Comparison of ENCODE assay signal across 24 mouse cellular contexts in genomic region chr10:130444776-130445175, GRCm38 (mm10). TPM values are rescaled to one million over a fixed set of nuclear protein-coding genes. Genes with fewer than 3 reads are reported as not detected.
A peak's percentile ranks its signal among the peaks of the same experiment; 100 is the strongest.
DNase-seq lines count a peak whose midpoint lies in the region; ATAC-seq lines count a peak whose summit lies in the region.
"Had no signal": no experiment of that assay in that cellular context is flagged by ENCODE, and none has a peak within 500 bp of the region (broad histone marks: within the 10 kb centered on the region; RNA-seq: fewer than 3 reads in every experiment).

No protein-coding gene starts in this region.

- H3K4me2 ChIP-seq in hindbrain, embryonic 11.5 days (replicated peaks; ENCODE audit: low read depth, low read length): no peak overlapping the region
- H3K4me2 ChIP-seq in hindbrain, embryonic 13.5 days: no peak overlapping the region
- H3K4me2 ChIP-seq in midbrain, embryonic 12.5 days (replicated peaks): no peak overlapping the region
- no peak overlapping the region for H3K4me2 ChIP-seq in midbrain, embryonic 13.5 days (replicated peaks)

- ATAC-seq in hindbrain, embryonic 11.5 days (ENCODE audit: low FRiP score): peak; percentile 35; the same call in 1 of the 2 replicates
- no peak for ATAC-seq in hindbrain, embryonic 13.5 days (ENCODE audit: low FRiP score)
- ATAC-seq in midbrain, embryonic 12.5 days (ENCODE audit: low FRiP score, low read depth): 0 out of 2 replicates have a peak, but pooled peaks have one; percentile 9
- no peak for ATAC-seq in midbrain, embryonic 13.5 days
- ATAC-seq: CD4-positive, CD25-positive, alpha-beta regulatory T cell, adult 4 months; forebrain, embryonic 16.5 days; inflammation-experienced regulatory T-cells, adult 6 months had no signal

- no peak for DNase-seq in hindbrain, embryonic 11.5 days (ENCODE audit: low spot score)
- DNase-seq in ZHBTc4 (ENCODE audit: low read depth, low spot score): peak; percentile 11
- peak; percentile 9 for DNase-seq in testis, postnatal 14 days (ENCODE audit: low spot score)
- DNase-seq in adrenal gland, postnatal 10 days: no peak
- DNase-seq: cerebellum, adult 9-11 months; layer of hippocampus, postnatal 36 days; lung, adult 2 months; spleen, adult 18-20 months had no signal

- no peak overlapping the region for H3K4me3 ChIP-seq in hindbrain, embryonic 11.5 days (ENCODE audit: low read depth, low read length)
- no peak overlapping the region for H3K4me3 ChIP-seq in hindbrain, embryonic 13.5 days
- no peak overlapping the region for H3K4me3 ChIP-seq in midbrain, embryonic 12.5 days
- H3K4me3 ChIP-seq in midbrain, embryonic 13.5 days (replicated peaks): no peak overlapping the region
- H3K4me3 ChIP-seq: erythroblast, embryonic 14.5 days; hindbrain, embryonic 10.5 days had no signal

- no peaks in the 10 kb centered on the region for H3K36me3 ChIP-seq in hindbrain, embryonic 11.5 days (ENCODE audit: control insufficient read depth, insufficient read depth, low read length)
- H3K36me3 ChIP-seq in hindbrain, embryonic 13.5 days: no peaks in the 10 kb centered on the region
- H3K36me3 ChIP-seq in midbrain, embryonic 12.5 days: no peaks in the 10 kb centered on the region
- no peaks in the 10 kb centered on the region for H3K36me3 ChIP-seq in midbrain, embryonic 13.5 days
- H3K36me3 ChIP-seq: hindbrain, embryonic 10.5 days had no signal

- no peaks in the 10 kb centered on the region for H3K9me3 ChIP-seq in hindbrain, embryonic 11.5 days (ENCODE audit: control insufficient read depth, low read length)
- H3K9me3 ChIP-seq in hindbrain, embryonic 13.5 days: no peaks in the 10 kb centered on the region
- H3K9me3 ChIP-seq in midbrain, embryonic 12.5 days: no peaks in the 10 kb centered on the region
- no peaks in the 10 kb centered on the region for H3K9me3 ChIP-seq in midbrain, embryonic 13.5 days

- H3K27me3 ChIP-seq in hindbrain, embryonic 11.5 days (ENCODE audit: control insufficient read depth, insufficient read depth, low read length): no peaks in the 10 kb centered on the region
- H3K27me3 ChIP-seq in hindbrain, embryonic 13.5 days: no peaks in the 10 kb centered on the region
- no peaks in the 10 kb centered on the region for H3K27me3 ChIP-seq in midbrain, embryonic 12.5 days
- H3K27me3 ChIP-seq in midbrain, embryonic 13.5 days: no peaks in the 10 kb centered on the region

- no peaks in the 10 kb centered on the region for H3K4me1 ChIP-seq in hindbrain, embryonic 11.5 days (replicated peaks; ENCODE audit: control insufficient read depth, insufficient read depth, low read length)
- H3K4me1 ChIP-seq in hindbrain, embryonic 13.5 days (replicated peaks): no peaks in the 10 kb centered on the region
- H3K4me1 ChIP-seq in midbrain, embryonic 12.5 days: no peaks in the 10 kb centered on the region
- H3K4me1 ChIP-seq in midbrain, embryonic 13.5 days (replicated peaks): no peaks in the 10 kb centered on the region
- H3K4me1 ChIP-seq: hindbrain, embryonic 10.5 days had no signal

- no peak overlapping the region for H3K27ac ChIP-seq in hindbrain, embryonic 11.5 days (ENCODE audit: low read depth, low read length)
- H3K27ac ChIP-seq in hindbrain, embryonic 13.5 days: no peak overlapping the region
- no peak overlapping the region for H3K27ac ChIP-seq in midbrain, embryonic 12.5 days (replicated peaks)
- no peak overlapping the region for H3K27ac ChIP-seq in midbrain, embryonic 13.5 days
- H3K27ac ChIP-seq: hindbrain, embryonic 10.5 days; macrophage had no signal

- H3K9ac ChIP-seq in hindbrain, embryonic 11.5 days (ENCODE audit: low read depth, low read length): no peak overlapping the region
- no peak overlapping the region for H3K9ac ChIP-seq in hindbrain, embryonic 13.5 days
- no peak overlapping the region for H3K9ac ChIP-seq in midbrain, embryonic 12.5 days (replicated peaks)
- H3K9ac ChIP-seq in midbrain, embryonic 13.5 days (replicated peaks): no peak overlapping the region

- WGBS in hindbrain, embryonic 11.5 days: 92% methylated on average over 21 of the region's 21 CpGs
- WGBS in hindbrain, embryonic 13.5 days: 92% methylated on average over 21 of the region's 21 CpGs
- WGBS in midbrain, embryonic 12.5 days: 92% methylated on average over 21 of the region's 21 CpGs
- WGBS in midbrain, embryonic 13.5 days: 94% methylated on average over 21 of the region's 21 CpGs

RNA-seq across cellular contexts. Expression of gene Vmn2r86, which starts 11.1 kb away (rescaled TPM):
- not detected in 2 replicates for polyA plus RNA-seq in hindbrain, embryonic 11.5 days (2014; fragmentation: Nextera tagmentation; extraction: Ambion mirVana)
- 0.03 TPM in 1 of 2 replicates, not detected in the other for polyA plus RNA-seq in hindbrain, embryonic 13.5 days (2015; fragmentation: Nextera tagmentation; extraction: Ambion mirVana)
- not detected in 2 replicates for polyA plus RNA-seq in midbrain, embryonic 12.5 days (2016; fragmentation: Nextera tagmentation; extraction: Ambion mirVana)
- 0.04 TPM in 1 of 2 replicates, not detected in the other for polyA plus RNA-seq in midbrain, embryonic 13.5 days (2015; fragmentation: Nextera tagmentation; extraction: Ambion mirVana)
- total RNA-seq in adrenal gland, postnatal 10 days (2021): not detected
- total RNA-seq: adrenal gland, postnatal 4 days; granulocyte monocyte progenitor cell, adult 5-6 weeks had no signal
- polyA plus RNA-seq: CD4-positive, CD25-positive, alpha-beta regulatory T cell, adult 4 months; heart, embryonic 14.5 days; hindbrain, embryonic 10.5 days; kidney, embryonic 14.5 days; lung, adult 2 months; macrophage; neural tube, embryonic 11.5 days; stomach, embryonic 14.5 days had no signal

RNA-seq across cellular contexts. Expression of gene Vmn2r85, which starts 15.3 kb away (rescaled TPM):
- not detected in 2 replicates for polyA plus RNA-seq in hindbrain, embryonic 11.5 days (2014; fragmentation: Nextera tagmentation; extraction: Ambion mirVana)
- polyA plus RNA-seq in hindbrain, embryonic 13.5 days (2015; fragmentation: Nextera tagmentation; extraction: Ambion mirVana): not detected in 2 replicates
- polyA plus RNA-seq in midbrain, embryonic 12.5 days (2016; fragmentation: Nextera tagmentation; extraction: Ambion mirVana): not detected in 2 replicates
- not detected in 2 replicates for polyA plus RNA-seq in midbrain, embryonic 13.5 days (2015; fragmentation: Nextera tagmentation; extraction: Ambion mirVana)
- total RNA-seq in adrenal gland, postnatal 10 days (2021): not detected
- total RNA-seq: adrenal gland, postnatal 4 days; granulocyte monocyte progenitor cell, adult 5-6 weeks had no signal
- polyA plus RNA-seq: erythroblast, embryonic 14.5 days; heart, embryonic 14.5 days; hindbrain, embryonic 10.5 days; kidney, embryonic 14.5 days; lung, adult 2 months; macrophage; neural tube, embryonic 11.5 days; stomach, embryonic 14.5 days had no signal

RNA-seq across cellular contexts. Expression of gene Vmn2r84, which starts 50.6 kb away (rescaled TPM):
- polyA plus RNA-seq in hindbrain, embryonic 11.5 days (2014; fragmentation: Nextera tagmentation; extraction: Ambion mirVana): not detected in 2 replicates
- polyA plus RNA-seq in hindbrain, embryonic 13.5 days (2015; fragmentation: Nextera tagmentation; extraction: Ambion mirVana): not detected in 2 replicates
- not detected in 2 replicates for polyA plus RNA-seq in midbrain, embryonic 12.5 days (2016; fragmentation: Nextera tagmentation; extraction: Ambion mirVana)
- not detected in 2 replicates for polyA plus RNA-seq in midbrain, embryonic 13.5 days (2015; fragmentation: Nextera tagmentation; extraction: Ambion mirVana)
- not detected for total RNA-seq in adrenal gland, postnatal 10 days (2021)
- total RNA-seq: adrenal gland, postnatal 4 days; granulocyte monocyte progenitor cell, adult 5-6 weeks had no signal
- polyA plus RNA-seq: erythroblast, embryonic 14.5 days; forebrain, embryonic 16.5 days; heart, embryonic 14.5 days; hindbrain, embryonic 10.5 days; kidney, embryonic 14.5 days; lung, adult 2 months; macrophage; midbrain, postnatal 0 days; neural tube, embryonic 11.5 days; stomach, embryonic 14.5 days had no signal

RNA-seq across cellular contexts. Expression of gene Vmn2r87, which starts 52.4 kb away (rescaled TPM):
- polyA plus RNA-seq in hindbrain, embryonic 11.5 days (2014; fragmentation: Nextera tagmentation; extraction: Ambion mirVana): 0.05 and 0.10 TPM in 2 replicates
- 0.12 TPM in 1 of 2 replicates, not detected in the other for polyA plus RNA-seq in hindbrain, embryonic 13.5 days (2015; fragmentation: Nextera tagmentation; extraction: Ambion mirVana)
- polyA plus RNA-seq in midbrain, embryonic 12.5 days (2016; fragmentation: Nextera tagmentation; extraction: Ambion mirVana): 0.10 TPM in 1 of 2 replicates, not detected in the other
- polyA plus RNA-seq in midbrain, embryonic 13.5 days (2015; fragmentation: Nextera tagmentation; extraction: Ambion mirVana): not detected in 2 replicates
- total RNA-seq in adrenal gland, postnatal 10 days (2021): not detected
- total RNA-seq: adrenal gland, postnatal 4 days; granulocyte monocyte progenitor cell, adult 5-6 weeks had no signal
- polyA plus RNA-seq: CD4-positive, CD25-positive, alpha-beta regulatory T cell, adult 4 months; erythroblast, embryonic 14.5 days; heart, embryonic 14.5 days; inflammation-experienced regulatory T-cells, adult 6 months; kidney, embryonic 14.5 days; lung, adult 2 months; macrophage had no signal

Comparison
In these comparisons a context has a peak if more than half of its experiments do, and no peak if none do; other contexts are left out.
1. ATAC-seq: peak in hindbrain, embryonic 11.5 days (single experiment) and midbrain, embryonic 12.5 days (single experiment); none in hindbrain, embryonic 13.5 days (single experiment) and midbrain, embryonic 13.5 days (single experiment).
2. DNase-seq: peak in ZHBTc4 (single experiment) and testis, postnatal 14 days (single experiment); none in hindbrain, embryonic 11.5 days (single experiment) and adrenal gland, postnatal 10 days (single experiment).